Mouse (Mus musculus) layer of hippocampus, adult 18-20 months (tissue): Measurements from ENCODE around the gene Naxd. TPM values are rescaled to one million over a fixed set of nuclear protein-coding genes. Genes with fewer than 3 reads are reported as not detected.

Source experiments
- DNase-seq, 2 experiments: peaks; one replicate each; pipeline ENCODE4 v3.0.0; 2022; ENCODE audit warnings: low spot score in 2 of 2
- total RNA-seq, 2 experiments: library from RNA; stranded (reverse); gene quantifications; 2 replicates each; pipeline ENCODE4 v1.2.3; 2021

Naxd gene
- total RNA-seq, 2 experiments from 2014 or later: 56.0 to 59.7 TPM

DNA sequence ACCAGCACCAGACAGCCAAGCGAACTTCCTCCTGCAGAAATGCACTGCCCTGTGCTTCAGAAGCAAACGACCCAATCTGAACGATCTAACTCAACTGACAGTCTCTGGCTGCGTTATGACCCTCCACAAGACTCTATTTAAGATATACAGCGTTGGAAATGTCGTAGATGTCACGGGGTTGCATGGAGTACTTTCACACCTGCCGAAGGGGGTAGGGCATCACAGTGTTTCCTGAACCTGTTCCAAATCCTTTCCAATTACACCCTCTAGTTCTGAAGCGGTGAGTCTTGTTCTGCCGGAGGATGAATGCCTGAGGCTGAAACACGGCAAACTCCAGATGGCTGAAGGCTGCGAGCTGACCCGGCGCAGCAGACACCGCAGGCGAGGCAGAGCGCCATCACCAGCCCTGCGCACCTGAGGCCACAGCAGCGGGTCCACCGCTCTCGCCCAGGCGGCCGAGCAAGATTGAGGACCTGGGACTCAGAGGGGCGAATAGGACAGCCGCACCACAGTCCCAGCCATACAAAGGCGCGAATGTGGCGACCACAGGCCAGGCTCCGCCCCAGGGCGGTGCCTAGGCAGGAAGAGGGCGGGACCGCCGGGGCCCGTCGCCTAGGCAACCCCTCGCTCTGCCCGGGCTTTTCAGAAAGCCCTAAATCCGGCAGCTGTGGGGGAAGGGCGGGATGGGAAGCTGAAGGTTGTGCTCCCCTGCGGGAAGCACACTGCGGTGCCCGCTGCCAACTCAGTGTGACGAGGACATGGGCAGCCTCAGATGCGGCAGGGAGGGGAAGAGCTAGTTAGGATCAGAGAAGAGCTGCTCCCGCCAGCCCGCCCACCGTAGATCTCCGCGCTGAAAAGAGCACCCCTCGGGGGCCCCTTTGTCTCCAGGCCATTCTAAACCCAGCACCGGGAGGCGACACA, 57.8 kb downstream of the Naxd start, which contains the start of gene Ing1:
TSS of gene Ing1 (plus strand) at position 773 of the 921 bp plus-strand sequence.
- peak; percentile 91 to 97 for DNase-seq

DNA sequence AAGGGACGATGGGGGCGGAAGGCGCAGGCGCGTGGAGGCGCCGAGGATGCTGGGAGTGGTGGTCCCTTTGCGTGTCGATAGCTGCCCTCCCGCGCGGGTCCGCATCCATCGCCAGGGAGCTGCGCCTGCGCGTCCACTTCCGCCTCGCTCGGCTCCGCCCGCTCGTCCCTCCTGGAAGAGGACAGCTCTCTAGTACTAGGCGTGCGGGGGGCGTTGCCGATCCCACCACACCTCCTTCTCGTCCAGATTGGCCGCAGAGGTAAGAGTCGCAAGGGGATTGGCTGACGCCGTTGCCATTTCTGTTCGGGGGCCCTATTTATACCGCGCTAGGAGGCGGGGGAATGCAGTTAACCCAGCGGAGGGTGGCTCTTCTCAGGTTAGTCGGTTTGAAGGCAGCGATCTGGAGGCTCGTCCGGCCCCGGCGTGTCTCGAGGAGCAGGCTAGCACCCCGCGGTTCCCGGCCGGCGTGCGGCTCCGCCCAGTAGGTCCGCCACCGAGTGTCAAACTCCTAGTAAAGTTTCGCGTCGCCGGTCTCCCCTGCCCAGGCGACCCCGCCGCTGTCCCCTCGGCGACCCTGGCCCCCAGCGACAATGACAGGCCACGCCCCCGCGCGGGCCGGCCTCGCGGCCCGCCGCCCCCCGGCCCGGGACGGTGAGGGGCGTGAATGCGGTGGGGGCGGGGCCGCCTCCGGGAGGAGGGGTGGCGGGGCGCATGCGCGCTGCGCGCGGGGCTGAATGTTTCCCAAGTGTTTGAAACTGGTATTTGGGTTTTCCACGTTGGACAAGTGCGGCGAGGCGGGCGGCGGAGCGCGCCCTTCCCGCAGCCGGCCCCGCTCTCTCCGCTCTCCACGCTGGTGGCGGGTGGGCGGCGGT, 58.6 kb downstream of the Naxd start:
- DNase-seq: peak; percentile 100

DNA sequence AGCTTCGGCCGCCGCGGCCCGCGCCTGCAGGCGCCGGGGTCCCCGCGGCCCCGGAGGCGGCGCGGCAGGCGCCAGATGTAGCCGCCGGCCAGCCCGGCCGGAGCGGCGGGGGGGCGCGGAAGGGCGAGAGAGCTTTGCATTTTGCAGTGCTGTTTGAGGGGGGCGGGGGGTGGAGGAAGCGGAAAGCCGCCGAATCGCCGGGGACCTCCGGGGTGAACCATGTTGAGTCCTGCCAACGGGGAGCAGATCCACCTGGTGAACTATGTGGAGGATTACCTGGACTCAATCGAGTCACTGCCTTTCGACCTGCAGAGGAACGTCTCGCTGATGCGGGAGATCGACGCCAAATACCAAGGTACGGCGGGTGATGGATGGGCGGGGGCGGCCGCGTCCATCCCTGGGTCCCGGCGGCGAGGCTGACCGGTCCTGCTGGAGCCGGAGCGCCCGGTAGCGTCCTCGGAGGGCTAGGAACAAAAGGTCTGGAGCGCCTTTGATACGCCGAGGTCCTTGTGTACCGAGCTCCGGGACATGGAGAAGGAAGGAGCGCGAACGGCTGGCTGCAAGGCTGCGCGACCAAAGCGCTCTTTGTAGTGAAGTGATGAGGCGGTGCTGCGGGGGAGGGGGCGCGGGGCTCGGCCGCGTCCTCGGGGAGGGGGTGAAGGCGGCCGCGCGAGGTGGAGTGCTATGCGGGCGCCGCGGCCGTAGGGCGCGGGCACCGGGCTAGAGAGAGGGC, 59.6 kb downstream of the Naxd start:
- peak; percentile 29 to 52 for DNase-seq

DNA sequence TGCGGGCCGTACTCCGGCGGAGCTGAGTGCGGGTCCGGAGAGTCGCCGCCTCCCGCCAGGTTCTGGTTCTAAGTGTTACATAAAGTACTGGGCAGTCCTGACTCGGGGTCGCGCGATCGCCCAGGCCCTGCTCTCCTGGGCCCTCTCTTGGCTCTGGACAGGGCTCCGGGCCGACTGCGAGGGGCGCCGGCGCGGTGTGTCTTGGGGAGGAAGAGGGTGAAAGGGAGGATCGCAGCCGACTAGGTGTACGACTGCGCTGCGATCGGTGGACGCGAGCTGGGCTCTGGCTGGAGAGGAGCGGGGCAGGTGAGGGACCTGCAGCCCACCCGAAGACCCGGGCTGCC, 60.1 kb downstream of the Naxd start:
- DNase-seq: no peak

DNA sequence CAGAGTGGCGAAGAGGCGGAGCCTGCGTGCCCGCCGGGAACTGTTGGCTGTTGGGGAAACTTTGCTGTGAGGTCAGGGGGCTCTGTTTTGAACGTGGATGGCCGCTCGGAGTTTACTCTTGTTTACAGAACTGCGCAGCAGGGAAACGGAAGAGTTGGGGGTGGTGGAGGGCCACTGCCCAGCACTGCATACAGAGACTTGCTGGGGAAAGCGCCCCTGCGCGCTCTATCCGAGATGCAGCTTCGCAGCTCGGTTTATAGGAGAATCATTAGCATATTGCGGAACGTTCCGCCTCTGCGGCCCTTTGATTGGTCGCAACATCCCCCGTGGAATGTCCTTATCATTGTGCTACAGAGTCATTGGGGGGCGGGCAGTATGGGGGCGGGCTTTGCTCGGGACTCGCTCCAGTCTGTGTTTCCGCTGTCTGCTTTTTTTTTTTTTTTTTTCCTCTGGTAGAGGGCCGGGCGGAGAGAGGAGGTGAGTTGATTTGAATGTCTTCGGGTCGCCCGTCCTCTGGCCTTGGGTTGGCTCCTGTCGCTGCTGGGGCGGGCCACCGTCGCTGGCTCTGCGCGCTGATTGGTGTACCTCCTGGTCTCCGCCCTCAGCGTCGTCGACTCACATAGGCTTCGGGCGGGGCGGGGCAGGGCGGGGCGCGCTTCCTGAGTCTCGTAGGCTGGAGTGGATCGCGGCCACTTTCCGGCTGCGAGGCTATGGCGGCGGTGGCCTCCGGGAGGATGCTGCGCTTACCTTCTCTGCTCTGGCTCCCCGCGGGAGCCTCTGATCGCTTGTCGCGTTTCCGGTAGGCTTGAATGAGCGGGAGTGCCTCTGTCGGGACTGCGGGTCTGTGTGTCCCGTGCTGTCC, 60.7 kb downstream of the Naxd start:
- peak; percentile 91 to 98 for DNase-seq

DNA sequence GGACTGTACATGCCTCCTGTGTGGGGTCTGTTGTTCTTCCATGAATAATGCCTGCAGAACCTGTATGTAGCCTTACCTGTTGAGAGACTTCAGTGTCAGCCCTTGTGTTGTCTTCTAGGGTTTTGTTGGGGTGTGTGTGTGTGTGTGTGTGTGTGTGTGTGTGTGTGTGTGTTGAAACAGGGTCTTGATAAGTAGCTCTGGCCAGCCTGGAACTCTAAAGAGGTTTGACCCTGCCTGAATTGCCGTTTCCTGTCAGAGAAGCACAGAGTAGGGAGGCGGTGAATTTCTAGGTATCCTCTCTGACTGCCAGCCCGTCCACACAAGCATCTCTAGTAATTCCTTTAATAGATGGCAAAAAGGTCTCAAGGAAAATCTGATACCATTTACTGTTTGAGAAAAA, 62.2 kb downstream of the Naxd start:
- DNase-seq: no peak

DNA sequence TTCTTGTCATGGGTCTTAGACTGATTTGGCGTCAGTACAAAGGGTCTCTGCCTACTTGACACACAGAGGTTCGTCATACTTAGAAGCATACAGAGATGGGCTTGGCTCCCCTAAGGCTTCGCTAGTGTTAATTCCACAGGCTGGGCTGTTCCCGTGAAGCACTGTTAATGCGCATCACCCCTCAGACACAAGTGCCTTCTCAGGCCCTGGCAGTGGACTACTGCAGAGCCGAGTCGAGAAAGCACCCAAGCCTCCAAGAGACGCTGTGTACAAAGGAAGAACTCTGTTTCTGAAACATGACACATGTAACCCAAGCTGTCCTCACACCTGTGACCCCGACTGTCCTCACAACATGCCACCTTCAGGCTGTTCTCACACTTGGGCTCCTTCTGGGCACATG, 62.9 kb downstream of the Naxd start:
- DNase-seq: no peak

DNA sequence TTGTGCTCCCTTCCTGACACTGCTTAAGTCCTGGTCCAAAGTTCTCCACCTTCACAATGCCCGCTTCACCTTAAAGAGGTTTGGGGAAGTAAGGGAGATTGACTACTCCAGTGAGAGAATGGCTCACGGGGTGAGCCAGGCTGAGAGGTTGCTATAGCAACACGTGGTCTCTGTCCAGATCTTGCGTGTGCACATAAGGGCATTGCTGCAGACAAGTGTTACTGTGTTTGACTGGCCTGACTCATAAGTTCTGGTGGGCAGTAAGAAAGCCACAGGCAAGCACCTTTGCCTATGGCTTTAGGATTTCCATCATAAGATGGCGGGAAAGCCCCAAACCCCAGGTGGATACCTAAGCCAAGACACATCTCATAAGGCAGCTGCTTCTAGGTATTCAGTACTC, 66.9 kb downstream of the Naxd start:
- DNase-seq: no peak

Other genes with a start within 250 kb of the Naxd start
- 10 to 100 TPM; 39.6 to 42.9 TPM for gene Col4a2, start 184.7 kb upstream of the Naxd start, total RNA-seq
- 10 to 100 TPM; 33.4 to 43.0 TPM for gene Col4a1, start 184.7 kb upstream of the Naxd start, total RNA-seq
- under 1 TPM; 0.30 to 0.89 TPM for gene Rab20, start 18.8 kb upstream of the Naxd start, total RNA-seq
- 10 to 100 TPM; 18.8 to 23.3 TPM for gene Cars2, start 53.3 kb downstream of the Naxd start, total RNA-seq
- gene Ing1, start 58.1 kb downstream of the Naxd start, total RNA-seq: 10 to 100 TPM; 36.7 to 49.9 TPM
- 10 to 100 TPM; 58.0 to 60.6 TPM for gene Ankrd10, start 138.3 kb downstream of the Naxd start, total RNA-seq
- not detected for gene 1700016D06Rik, start 203.6 kb downstream of the Naxd start, total RNA-seq
- gene Arhgef7, start 230.2 kb downstream of the Naxd start, total RNA-seq: 100 to 1,000 TPM; 107 to 109 TPM